Mouse (Mus musculus) heart, postnatal 0 days (tissue): ENCODE results near the gene Klf12. TPM values are rescaled to one million over a fixed set of nuclear protein-coding genes. Genes with fewer than 3 reads are reported as not detected.

Experiments used
- ATAC-seq: fragments of 200-750 bp; cut with Nextera tagmentation; 2 replicates; pipeline ENCODE4 v1.8.0; 2017; ENCODE audit warnings: low read depth, moderate number of reproducible peaks, moderate library complexity; ENCODE audit not compliant: insufficient read depth
- DNase-seq: peaks from one replicate; pipeline ENCODE4 v3.0.0-alpha.2; 2016; ENCODE audit warnings: low spot score
- H3K27ac ChIP-seq: fragments of 300-500 bp; sonication (generic); 2 replicates; pipeline ENCODE4 v1.5.1; 2014; ENCODE audit warnings: low read depth, mild to moderate bottlenecking
- H3K27me3 ChIP-seq: fragments of 300-500 bp; sonication (generic); 2 replicates; pipeline ENCODE4 v1.6.1; 2014; ENCODE audit warnings: low read length, mixed read lengths; ENCODE audit not compliant: control insufficient read depth, insufficient read depth
- H3K36me3 ChIP-seq: fragments of 300-500 bp; sonication (generic); replicated peaks from 2 replicates; pipeline ENCODE4 v1.6.1; 2014; ENCODE audit warnings: low read length, mixed read lengths; ENCODE audit not compliant: control insufficient read depth, insufficient read depth
- H3K4me1 ChIP-seq: fragments of 300-500 bp; sonication (generic); 2 replicates; pipeline ENCODE4 v1.6.1; 2014; ENCODE audit warnings: antibody characterized with exemption; ENCODE audit not compliant: control insufficient read depth, insufficient read depth
- H3K4me2 ChIP-seq: fragments of 300-500 bp; sonication (generic); 2 replicates; pipeline ENCODE4 v1.6.1; 2014; ENCODE audit warnings: low read depth, mild to moderate bottlenecking, low read length, moderate library complexity
- H3K4me3 ChIP-seq: fragments of 300-500 bp; sonication (generic); 2 replicates; pipeline ENCODE4 v1.5.1; 2014; ENCODE audit warnings: low read depth, low read length
- H3K9ac ChIP-seq: fragments of 300-500 bp; sonication (generic); replicated peaks from 2 replicates; pipeline ENCODE4 v1.6.1; 2014; ENCODE audit warnings: low read depth, low read length, mixed read lengths
- H3K9me3 ChIP-seq: fragments of 300-500 bp; sonication (generic); replicated peaks from 2 replicates; pipeline ENCODE4 v1.6.1; 2016; ENCODE audit warnings: low read length; ENCODE audit not compliant: control insufficient read depth
- CTCF ChIP-seq: IDR thresholded peaks from 2 replicates; pipeline ENCODE4 v1.5.1; 2016; ENCODE audit warnings: antibody characterized with exemption, control low read depth, low read depth
- EP300 ChIP-seq: IDR thresholded peaks from 2 replicates; pipeline ENCODE4 v1.6.1; 2016; ENCODE audit warnings: antibody characterized with exemption, low read depth
- WGBS: fragments of 180-500 bp; shearing (Covaris S2); extraction: QIAGEN DNeasy Blood & Tissue Kit; methylation state at CpG from one replicate; pipeline ENCODE4 v1.1.7; 2014; 5-methylcytosine and 5-hydroxymethylcytosine counted together
- polyA plus RNA-seq: library from polyadenylated mRNA; unstranded; fragments of >200 nt; fragmentation: Nextera tagmentation; extraction: Ambion mirVana; gene quantifications from 2 replicates; pipeline ENCODE4 v1.2.1, GENCODE M21; 2015
- total RNA-seq: library from RNA; depleted of rRNA; stranded (reverse); fragments of >200 nt; gene quantifications from 2 replicates; pipeline ENCODE4 v1.2.3, GENCODE M21; 2014; ENCODE audit warnings: low replicate concordance

Gene Klf12
- total and polyA plus RNA-seq, 2 experiments from 2014 or later = 4.1 to 26.3 TPM

DNA sequence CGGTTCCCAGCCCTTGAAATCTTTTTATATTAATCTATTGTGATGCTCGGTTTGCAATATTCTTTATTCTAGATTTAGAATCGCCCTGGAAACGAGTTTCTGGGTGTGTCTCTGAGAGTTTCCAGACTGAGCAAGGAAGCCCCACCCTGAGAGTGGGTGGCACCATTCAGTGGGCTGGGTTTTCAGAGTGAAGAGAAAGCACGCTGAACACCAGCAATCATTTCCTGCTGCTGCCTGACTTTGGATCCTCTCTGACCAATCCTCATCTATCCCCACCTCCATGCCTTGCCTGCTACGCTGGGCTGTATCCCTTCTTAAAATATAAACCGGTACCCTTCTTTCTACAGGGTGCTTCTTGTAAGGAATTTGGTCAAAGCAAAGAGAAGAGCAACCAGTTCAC is 71.4 kb downstream of the Klf12 start:
- Histone ChIP-seq H3K4me1 (peaks cover 15% of the 10 kb centered on the region; the same call in 1 of the 2 replicates), H3K4me2 (no peak overlapping the region), H3K4me3 (no peak overlapping the region), H3K9ac (no peak overlapping the region), H3K36me3 (no peaks in the 10 kb centered on the region), H3K27me3 (no peaks in the 10 kb centered on the region), H3K9me3 (no peaks in the 10 kb centered on the region), H3K27ac (no peak overlapping the region)
- DNase-seq (no peak), ATAC-seq (no peak; the same call in 1 of the 2 replicates)
- no peak for TF ChIP-seq EP300
- WGBS = 62% methylated on average over 7 of the region's 7 CpGs

DNA sequence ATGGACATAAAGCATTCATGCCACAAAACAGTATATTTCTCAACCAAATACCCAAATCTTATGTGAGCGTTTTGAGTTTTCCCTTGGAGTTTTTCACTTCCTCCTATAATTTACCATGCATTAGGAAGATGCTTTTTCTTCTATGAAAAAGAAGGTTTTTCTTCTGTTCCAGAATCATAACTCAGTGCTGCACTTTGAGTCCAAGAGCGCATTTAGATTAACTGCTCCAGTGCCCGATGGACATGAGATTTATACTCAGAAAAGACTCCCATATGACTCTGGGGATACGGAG is 72.7 kb downstream of the Klf12 start:
- no peaks in the 10 kb centered on the region for H3K36me3 ChIP-seq
- WGBS = 89% methylated on average over 4 of the region's 4 CpGs
- H3K4me1 ChIP-seq = peaks cover 15% of the 10 kb centered on the region; the same call in 1 of the 2 replicates
- H3K4me2 ChIP-seq = no peak overlapping the region
- TF ChIP-seq EP300 (no peak), CTCF (no peak)
- DNase-seq (no peak), ATAC-seq (no peak)
- no peak overlapping the region for H3K4me3 ChIP-seq
- no peaks in the 10 kb centered on the region for H3K9me3 ChIP-seq
- no peak overlapping the region for H3K9ac ChIP-seq
- no peak overlapping the region for H3K27ac ChIP-seq
- no peaks in the 10 kb centered on the region for H3K27me3 ChIP-seq

DNA sequence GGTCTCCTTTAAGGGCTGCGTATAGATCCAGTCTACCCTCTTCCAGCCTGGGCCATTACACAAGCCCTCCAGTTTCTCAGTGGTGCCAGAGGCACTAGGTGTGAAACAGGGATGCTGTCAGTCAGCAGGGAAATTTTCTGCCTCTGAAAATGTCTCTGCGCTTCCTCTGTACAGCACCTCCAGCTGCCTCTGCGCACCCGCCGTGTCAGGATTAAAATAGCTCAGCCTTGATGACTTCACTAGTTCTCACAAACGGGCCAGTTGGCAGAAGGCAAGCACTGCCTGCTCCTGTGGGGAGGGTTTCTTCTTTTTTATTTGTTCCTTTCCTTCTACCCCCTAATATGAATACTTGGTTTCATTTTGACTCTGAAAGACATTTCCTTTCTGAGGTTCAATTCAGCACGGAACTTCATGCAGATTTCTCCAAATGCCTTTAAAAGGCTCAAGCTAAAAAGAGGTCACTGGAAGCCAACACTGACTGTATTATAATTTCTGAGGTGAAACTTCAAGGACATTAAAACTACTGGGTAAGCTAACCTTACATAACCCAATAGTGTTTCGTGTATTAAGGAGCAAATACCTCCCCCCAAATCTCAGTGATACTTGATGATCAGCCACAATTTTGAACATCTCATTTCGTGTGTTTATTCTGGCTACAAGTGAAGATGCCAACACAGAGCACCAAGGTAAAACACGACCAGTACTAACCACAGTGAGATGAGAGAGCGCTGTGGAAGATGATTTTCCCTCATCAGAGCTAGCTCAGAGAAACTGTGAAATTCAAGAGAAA is 73.2 kb downstream of the Klf12 start:
- no peaks in the 10 kb centered on the region for H3K9me3 ChIP-seq
- 29% methylated on average over 11 of the region's 11 CpGs for WGBS
- H3K4me1 ChIP-seq = peaks cover 15% of the 10 kb centered on the region; the same call in 1 of the 2 replicates
- peak overlapping the region; percentile 42 for H3K4me2 ChIP-seq
- H3K36me3 ChIP-seq = no peaks in the 10 kb centered on the region
- no peaks in the 10 kb centered on the region for H3K27me3 ChIP-seq
- peak overlapping the region; percentile 62 for H3K27ac ChIP-seq
- DNase-seq (peak; percentile 72), ATAC-seq (peak; percentile 84)
- peak overlapping the region; percentile 22; the same call in 1 of the 2 replicates for H3K4me3 ChIP-seq
- TF ChIP-seq CTCF (no peak), EP300 (no peak)
- H3K9ac ChIP-seq = 0 out of 2 replicates have a peak overlapping the region, but pooled peaks have one; percentile 11

DNA sequence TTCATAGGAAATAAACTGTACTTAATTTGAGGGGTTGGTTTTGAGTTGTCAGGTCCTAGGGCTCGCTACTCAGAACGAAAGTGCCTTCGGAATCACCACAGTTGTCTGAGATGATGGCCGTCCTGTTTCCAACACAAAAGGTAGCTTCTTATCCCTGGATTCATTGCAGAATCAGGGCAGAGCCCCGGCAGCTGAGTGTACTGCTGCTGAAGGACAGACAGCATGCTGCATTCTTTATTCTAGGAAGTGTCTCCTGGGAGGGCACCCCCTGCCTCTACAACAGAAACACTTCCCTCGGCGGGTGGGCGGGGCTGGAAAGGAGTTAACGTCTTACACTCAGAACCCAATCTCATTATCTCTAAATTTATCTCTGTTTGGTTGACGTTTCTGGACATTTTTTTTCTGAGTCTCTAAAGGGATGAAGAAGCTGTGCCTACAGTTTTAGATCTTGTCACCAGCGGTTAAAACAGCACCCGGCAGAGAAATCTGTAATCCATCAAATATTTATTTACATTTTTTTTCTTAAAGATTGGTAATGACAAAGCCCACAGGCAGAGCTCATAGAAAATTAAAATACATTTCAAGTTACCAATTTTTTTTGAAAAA is 74.6 kb downstream of the Klf12 start:
- 44% methylated on average over 12 of the region's 12 CpGs for WGBS

DNA sequence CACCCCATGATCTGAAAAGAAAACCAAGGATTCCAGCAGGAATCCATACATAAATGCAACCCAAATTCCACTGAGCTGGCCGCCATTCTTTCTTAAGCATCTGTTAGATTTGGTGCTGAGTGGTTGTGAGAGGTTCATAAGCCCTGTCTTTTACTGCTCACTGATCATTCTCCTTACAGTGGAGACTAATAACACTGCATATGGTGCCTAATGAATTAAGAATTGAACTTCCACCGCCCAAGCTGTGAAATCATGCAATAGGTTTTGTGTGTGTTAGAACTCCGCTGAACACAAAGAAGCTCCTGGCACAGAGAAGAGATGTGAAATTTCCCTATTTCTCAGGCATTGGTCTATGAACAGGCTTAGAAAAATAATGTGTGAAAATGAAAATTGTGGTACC is 77.4 kb downstream of the Klf12 start:
- no peak for TF ChIP-seq EP300
- TF ChIP-seq CTCF = no peak
- WGBS = 96% methylated on average over 3 of the region's 3 CpGs

More for the DNA sequence above, 74.6 kb downstream of the Klf12 start:
- H3K4me1 ChIP-seq = peaks cover 15% of the 10 kb centered on the region; the same call in 1 of the 2 replicates
- H3K4me3 ChIP-seq = no peak overlapping the region
- ATAC-seq (no peak), DNase-seq (no peak)
- no peak overlapping the region for H3K27ac ChIP-seq
- no peaks in the 10 kb centered on the region for H3K9me3 ChIP-seq
- no peak overlapping the region for H3K4me2 ChIP-seq
- no peaks in the 10 kb centered on the region for H3K27me3 ChIP-seq
- no peak overlapping the region for H3K9ac ChIP-seq
- no peak for TF ChIP-seq EP300
- TF ChIP-seq CTCF = no peak
- H3K36me3 ChIP-seq = no peaks in the 10 kb centered on the region

More for the DNA sequence above, 77.4 kb downstream of the Klf12 start:
- Histone ChIP-seq H3K4me3 (no peak overlapping the region), H3K36me3 (no peaks in the 10 kb centered on the region), H3K4me2 (no peak overlapping the region), H3K9ac (no peak overlapping the region), H3K27me3 (no peaks in the 10 kb centered on the region), H3K9me3 (no peaks in the 10 kb centered on the region), H3K27ac (no peak overlapping the region), H3K4me1 (peaks cover 15% of the 10 kb centered on the region; the same call in 1 of the 2 replicates)
- no peak for ATAC-seq
- no peak for DNase-seq
